ENCODE assay signal across 8 mouse cellular contexts in the genomic region with DNA sequence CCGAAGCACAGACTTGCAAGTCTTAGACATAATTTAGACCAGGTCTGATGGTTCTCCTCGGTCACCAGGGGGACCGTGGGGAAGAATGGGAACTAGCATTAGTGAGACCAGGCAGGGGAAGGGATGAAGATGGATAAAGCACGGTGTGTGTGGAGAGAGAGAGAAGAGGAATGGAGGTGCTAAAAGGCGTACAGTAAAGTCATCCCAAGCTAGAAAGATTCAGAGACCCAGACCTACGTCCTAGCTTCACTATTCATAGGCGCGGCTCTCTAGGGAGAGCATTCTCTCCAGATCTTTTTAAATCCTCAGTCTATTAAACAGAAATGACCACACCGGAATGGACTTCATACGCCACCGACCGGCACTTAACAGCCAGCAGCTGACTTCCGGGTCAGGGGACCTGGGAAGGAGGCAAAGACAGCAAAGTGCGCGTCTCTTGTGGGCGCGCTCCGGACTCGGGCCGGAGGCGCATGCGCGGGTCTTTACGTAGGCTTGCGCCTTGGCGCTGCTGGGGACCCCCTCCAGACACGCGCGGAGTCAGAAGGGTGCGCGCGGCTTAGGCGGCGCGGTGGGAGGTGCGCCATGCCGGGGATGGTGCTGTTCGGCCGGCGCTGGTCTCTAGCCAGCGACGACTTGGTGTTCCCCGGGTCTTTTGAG. TPM values are rescaled to one million over a fixed set of nuclear protein-coding genes. Genes with fewer than 3 reads are reported as not detected.
DNase-seq lines count a peak whose midpoint lies in the region; ATAC-seq and TF ChIP-seq lines count a peak whose summit lies in the region.

Gene Daglb, plus strand, starts transcription at position 485 of the 657 bp plus-strand sequence.

- no peaks in the 10 kb centered on the region for H3K79me2 ChIP-seq in heart, adult 2 months (replicated peaks; ENCODE audit: control insufficient read depth, insufficient read depth, low read length)

- intact Hi-C loops in heart, adult 2 months (cut with DNase I): loop anchor here (1.0 kb wide), 1 partner anchor 64 kb away; the partner anchor contains the start of gene Rac1

- no peaks in the 10 kb centered on the region for H3K9me3 ChIP-seq in embryonic facial prominence, embryonic 13.5 days
- no peaks in the 10 kb centered on the region for H3K9me3 ChIP-seq in limb, embryonic 13.5 days
- H3K9me3 ChIP-seq in midbrain, embryonic 16.5 days (replicated peaks; ENCODE audit: control insufficient read depth, low read length, poor library complexity, severe bottlenecking): no peaks in the 10 kb centered on the region

- H3K36me3 ChIP-seq in embryonic facial prominence, embryonic 13.5 days: peaks cover 16% of the 10 kb centered on the region
- no peaks in the 10 kb centered on the region for H3K36me3 ChIP-seq in heart, adult 2 months (ENCODE audit: control insufficient read depth, insufficient read depth, low read length)
- H3K36me3 ChIP-seq in limb, embryonic 13.5 days: peaks cover 21% of the 10 kb centered on the region
- peaks cover 1% of the 10 kb centered on the region; the same call in 1 of the 2 replicates for H3K36me3 ChIP-seq in midbrain, embryonic 16.5 days (ENCODE audit: control insufficient read depth, insufficient read depth, low read length)

- TF ChIP-seq CTCF in heart, adult 2 months (IDR thresholded peaks at IDR 0.05): no peak

- under 1% methylated on average over 43 of the region's 43 CpGs for WGBS in embryonic facial prominence, embryonic 13.5 days
- 3% methylated on average over 43 of the region's 43 CpGs for WGBS in heart, adult 2 months
- WGBS in limb, embryonic 13.5 days: under 1% methylated on average over 43 of the region's 43 CpGs
- 2% methylated on average over 43 of the region's 43 CpGs for WGBS in midbrain, embryonic 16.5 days

- peak within 1 kb of the TSS; percentile 78 for H3K9ac ChIP-seq in embryonic facial prominence, embryonic 13.5 days
- H3K9ac ChIP-seq in heart, adult 2 months (ENCODE audit: low read depth, low read length): peak within 1 kb of the TSS; percentile 80
- H3K9ac ChIP-seq in limb, embryonic 13.5 days: peak within 1 kb of the TSS; percentile 80
- peak within 1 kb of the TSS; percentile 82 for H3K9ac ChIP-seq in midbrain, embryonic 16.5 days (ENCODE audit: low read depth, low read length)

- peak; percentile 54; the same call in 1 of the 2 replicates for TF ChIP-seq EP300 in heart, adult 2 months (IDR thresholded peaks at IDR 0.05; ENCODE audit: insufficient read depth, low read depth, low read length)

- H3K4me2 ChIP-seq in embryonic facial prominence, embryonic 13.5 days: peak within 1 kb of the TSS; percentile 91
- peak within 1 kb of the TSS; percentile 93 for H3K4me2 ChIP-seq in limb, embryonic 13.5 days (replicated peaks)
- H3K4me2 ChIP-seq in midbrain, embryonic 16.5 days (ENCODE audit: low read length): peak within 1 kb of the TSS; percentile 61

- H3K4me1 ChIP-seq in embryonic facial prominence, embryonic 13.5 days: peaks cover 16% of the 10 kb centered on the region; the same call in 1 of the 2 replicates
- peaks cover 3% of the 10 kb centered on the region for H3K4me1 ChIP-seq in heart, adult 2 months (ENCODE audit: control insufficient read depth, insufficient read depth, low read length)
- H3K4me1 ChIP-seq in limb, embryonic 13.5 days: peaks cover 14% of the 10 kb centered on the region
- peaks cover 14% of the 10 kb centered on the region for H3K4me1 ChIP-seq in midbrain, embryonic 16.5 days (ENCODE audit: control insufficient read depth, insufficient read depth, low read length)

- peak; percentile 92 for DNase-seq in 3134 (ENCODE audit: extremely low read depth, insufficient read length, low spot score)
- DNase-seq in adrenal gland, postnatal 36 days: peak; percentile 94 to 95
- DNase-seq in heart, adult 2 months: peak; percentile 92 to 94
- DNase-seq in kidney, adult 8-10 months: peak; percentile 84 to 86
- DNase-seq in spleen, postnatal 10 days (ENCODE audit: low spot score in 2 of 2): peak; percentile 79 to 91

- H3K27me3 ChIP-seq in embryonic facial prominence, embryonic 13.5 days: 0 out of 2 replicates have a peak, but pooled peaks cover 3% of the 10 kb centered on the region
- H3K27me3 ChIP-seq in heart, adult 2 months (ENCODE audit: control insufficient read depth, insufficient read depth, low read length): no peaks in the 10 kb centered on the region
- H3K27me3 ChIP-seq in limb, embryonic 13.5 days: 0 out of 2 replicates have a peak, but pooled peaks cover 2% of the 10 kb centered on the region
- H3K27me3 ChIP-seq in midbrain, embryonic 16.5 days (ENCODE audit: control insufficient read depth, insufficient read depth, low read depth, low read length): no peaks in the 10 kb centered on the region

- peak within 1 kb of the TSS; percentile 23; the same call in 1 of the 2 replicates for H3K27ac ChIP-seq in embryonic facial prominence, embryonic 13.5 days
- H3K27ac ChIP-seq in heart, adult 2 months: peak within 1 kb of the TSS; percentile 86
- H3K27ac ChIP-seq in limb, embryonic 13.5 days: no peak within 1 kb of the TSS
- H3K27ac ChIP-seq in midbrain, embryonic 16.5 days (ENCODE audit: low read length): peak within 1 kb of the TSS; percentile 59

- peak; percentile 91 for ATAC-seq in embryonic facial prominence, embryonic 13.5 days (ENCODE audit: insufficient number of reproducible peaks, insufficient read depth, low FRiP score, low TSS enrichment, low read depth)
- peak; percentile 94 for ATAC-seq in limb, embryonic 13.5 days (ENCODE audit: low FRiP score, low read depth)
- peak; percentile 97 for ATAC-seq in midbrain, embryonic 16.5 days

- H3K4me3 ChIP-seq in embryonic facial prominence, embryonic 13.5 days: peak within 1 kb of the TSS; percentile 73
- peak within 1 kb of the TSS; percentile 73 for H3K4me3 ChIP-seq in heart, adult 2 months
- H3K4me3 ChIP-seq in limb, embryonic 13.5 days: peak within 1 kb of the TSS; percentile 74
- H3K4me3 ChIP-seq in midbrain, embryonic 16.5 days (ENCODE audit: low read depth, low read length): peak within 1 kb of the TSS; percentile 83

- peak; percentile 91 for TF ChIP-seq POLR2A in heart, adult 2 months (IDR thresholded peaks at IDR 0.05; ENCODE audit: insufficient read depth, low read depth, low read length)

RNA-seq across cellular contexts. Expression of gene Daglb, which starts in this region (rescaled TPM):
- 10 to 100 TPM; 14.4 to 20.7 TPM for total RNA-seq in adrenal gland, postnatal 36 days (2021)
- 9.7 and 12.4 TPM in 2 replicates for polyA plus RNA-seq in embryonic facial prominence, embryonic 13.5 days (2015; fragmentation: Nextera tagmentation; extraction: Ambion mirVana)
- total RNA-seq in heart, adult 2 months (2021): 1 to 10 TPM; 7.6 to 8.2 TPM
- 9.7 and 12.2 TPM in 2 replicates for polyA plus RNA-seq in heart, adult 2 months (2012; rRNA removed)
- polyA plus RNA-seq in limb, embryonic 13.5 days (2015; fragmentation: Nextera tagmentation; extraction: Ambion mirVana): 9.6 TPM in 2 replicates
- polyA plus RNA-seq in midbrain, embryonic 16.5 days (2015; fragmentation: Nextera tagmentation; extraction: Ambion mirVana): 21.5 and 22.8 TPM in 2 replicates
